Mouse (Mus musculus): ENCODE data around the gene Rnf40.

Rnf40 gene

DNA sequence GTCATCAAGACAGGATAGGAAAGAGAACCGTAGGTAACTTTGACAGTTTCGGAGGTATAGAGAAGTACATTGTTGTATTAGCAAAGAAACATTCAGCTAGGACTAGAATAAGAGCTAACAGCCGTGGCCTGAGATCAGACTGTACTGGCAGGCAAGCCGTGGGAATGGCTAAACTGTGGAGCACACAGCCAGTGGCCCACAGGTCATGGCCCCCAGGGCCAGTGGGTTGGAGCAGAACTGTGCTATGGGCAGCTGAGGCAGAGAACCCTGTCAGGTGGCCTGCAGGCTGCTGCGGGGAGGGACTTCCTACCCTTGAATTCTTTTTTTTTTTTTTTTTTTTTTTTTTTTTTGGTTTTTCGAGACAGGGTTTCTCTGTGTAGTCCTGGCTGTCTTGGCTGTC lies 60.6 kb downstream of the Rnf40 start:
- no peak for DNase-seq (ENCODE audit: low spot score)

DNA sequence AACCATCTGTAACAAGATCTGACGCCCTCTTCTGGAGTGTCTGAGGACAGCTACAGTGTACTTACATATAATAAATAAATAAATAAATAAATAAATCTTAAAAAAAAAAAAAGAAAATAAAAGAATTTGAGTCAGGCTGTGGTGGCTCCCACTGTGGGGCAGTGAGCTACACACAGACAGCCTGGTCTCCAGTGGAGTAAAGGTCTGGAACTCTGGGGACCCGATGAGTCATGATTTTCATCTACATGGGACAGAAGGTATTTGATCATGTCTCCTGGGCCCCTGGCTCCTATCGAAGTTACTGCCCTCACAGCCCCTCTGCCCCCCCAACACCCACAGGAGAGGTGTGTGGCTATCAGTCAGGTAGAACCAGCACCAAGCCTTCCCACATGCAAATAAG lies 63.1 kb downstream of the Rnf40 start:
- no peak for DNase-seq (ENCODE audit: low spot score)

DNA sequence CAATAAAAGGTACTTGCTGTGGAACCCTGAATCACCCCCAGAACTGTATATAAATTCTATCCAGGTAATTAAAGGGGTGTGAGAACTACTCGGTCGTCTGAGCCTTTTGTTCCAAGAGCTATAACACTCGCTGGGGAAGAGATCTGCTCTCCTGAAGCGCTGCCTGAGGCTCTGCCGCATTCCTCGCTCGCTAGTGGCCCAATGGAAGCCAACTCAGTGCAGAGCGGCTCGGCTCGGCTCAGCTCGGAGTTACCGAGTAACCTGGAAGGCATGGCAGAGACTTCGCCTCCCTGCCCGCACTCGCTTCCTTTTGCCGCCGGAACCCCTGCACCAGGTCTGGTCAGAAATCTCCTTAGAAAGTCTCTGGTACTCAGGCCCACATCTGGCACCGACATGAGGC lies 63.5 kb downstream of the Rnf40 start:
- no peak for DNase-seq (ENCODE audit: low spot score)

DNA sequence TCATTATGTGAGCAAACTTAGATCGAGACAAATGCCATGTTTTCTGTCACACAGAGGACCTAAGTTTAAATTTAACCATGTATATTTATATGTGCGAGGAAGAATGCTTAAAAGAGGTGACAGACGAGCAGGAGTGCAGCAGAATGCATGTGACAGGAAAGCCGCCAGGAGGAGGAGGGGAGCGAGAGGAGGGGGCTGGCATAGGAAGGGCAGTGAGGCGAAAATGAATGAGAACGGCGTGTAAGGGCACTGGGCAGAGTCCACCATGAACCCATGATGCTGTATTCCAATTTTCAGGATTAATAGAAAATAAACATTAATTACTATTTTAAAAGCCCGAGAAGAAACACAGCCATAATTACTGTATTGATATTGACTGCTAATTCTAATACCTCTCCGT lies 65.8 kb downstream of the Rnf40 start:
- DNase-seq (ENCODE audit: low spot score), result no peak
